Mouse (Mus musculus): ENCODE results near the gene Foxa1. TPM values are rescaled to one million over a fixed set of nuclear protein-coding genes. Genes with fewer than 3 reads are reported as not detected.

The Foxa1 gene
- polyA plus RNA-seq, 1 experiment from 2014 or later: 16.1 TPM

GRCm38 (mm10) chr12:57514552-57514951, 32.2 kb downstream of the Foxa1 start:
- 41% methylated on average over 1 of the region's 1 CpGs for WGBS
- Histone ChIP-seq H3K27ac (replicated peaks) (no peak overlapping the region), H3K4me1 (replicated peaks; ENCODE audit: control insufficient read depth, insufficient read depth) (no peaks in the 10 kb centered on the region), H3K9ac (ENCODE audit: low read length) (no peak overlapping the region), H3K9me3 (ENCODE audit: control insufficient read depth, low read length) (no peaks in the 10 kb centered on the region), H3K4me2 (replicated peaks; ENCODE audit: low read depth) (no peak overlapping the region), H3K36me3 (ENCODE audit: control insufficient read depth, insufficient read depth, low read length) (no peaks in the 10 kb centered on the region), H3K4me3 (ENCODE audit: low read depth, low read length) (no peak overlapping the region), H3K27me3 (ENCODE audit: control insufficient read depth, insufficient read depth, low read length) (no peaks in the 10 kb centered on the region)
- TF ChIP-seq EP300 (optimal IDR thresholded peaks at IDR 0.05) (no peak), CTCF (IDR thresholded peaks at IDR 0.05; ENCODE audit: low read depth) (peak; percentile 38)
- ATAC-seq (ENCODE audit: low FRiP score, low TSS enrichment) (no peak), DNase-seq (ENCODE audit: low spot score) (no peak)

GRCm38 (mm10) chr12:57511560-57511959, 35.2 kb downstream of the Foxa1 start:
- H3K4me3 ChIP-seq (ENCODE audit: low read depth, low read length): no peak overlapping the region
- no peaks in the 10 kb centered on the region for H3K9me3 ChIP-seq (ENCODE audit: control insufficient read depth, low read length)
- WGBS: 78% methylated on average over 5 of the region's 5 CpGs
- H3K27ac ChIP-seq (replicated peaks): no peak overlapping the region
- H3K36me3 ChIP-seq (ENCODE audit: control insufficient read depth, insufficient read depth, low read length): no peaks in the 10 kb centered on the region
- no peak overlapping the region for H3K4me2 ChIP-seq (replicated peaks; ENCODE audit: low read depth)
- H3K9ac ChIP-seq (ENCODE audit: low read length): no peak overlapping the region
- H3K4me1 ChIP-seq (replicated peaks; ENCODE audit: control insufficient read depth, insufficient read depth): no peaks in the 10 kb centered on the region
- no peak for DNase-seq (ENCODE audit: low spot score)
- TF ChIP-seq EP300 (optimal IDR thresholded peaks at IDR 0.05) (no peak), CTCF (IDR thresholded peaks at IDR 0.05; ENCODE audit: low read depth) (no peak)
- no peaks in the 10 kb centered on the region for H3K27me3 ChIP-seq (ENCODE audit: control insufficient read depth, insufficient read depth, low read length)
- no peak for ATAC-seq (ENCODE audit: low FRiP score, low TSS enrichment)

DNA sequence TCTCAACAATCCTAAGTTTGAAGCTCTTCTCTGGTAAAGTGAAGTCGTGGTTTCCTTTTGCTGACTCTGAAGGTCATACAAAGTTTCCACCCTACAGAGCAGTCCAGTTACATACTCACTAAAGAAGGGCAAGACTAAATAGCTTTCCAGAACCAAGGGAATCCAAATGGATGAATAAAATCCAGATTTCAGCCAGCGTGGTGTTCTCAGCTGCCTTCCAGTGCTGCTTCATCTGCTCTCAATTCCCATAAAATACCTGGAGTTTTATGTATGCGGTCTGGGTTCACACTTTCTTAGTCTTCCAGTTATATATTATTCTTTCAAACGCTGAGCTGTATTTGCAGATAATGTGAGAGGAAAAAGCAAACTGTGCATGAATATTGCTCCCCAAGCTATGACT, 35.6 kb downstream of the Foxa1 start:
- Histone ChIP-seq H3K9me3 (ENCODE audit: control insufficient read depth, low read length) (no peaks in the 10 kb centered on the region), H3K4me2 (replicated peaks; ENCODE audit: low read depth) (no peak overlapping the region), H3K9ac (ENCODE audit: low read length) (no peak overlapping the region), H3K4me1 (replicated peaks; ENCODE audit: control insufficient read depth, insufficient read depth) (no peaks in the 10 kb centered on the region), H3K27me3 (ENCODE audit: control insufficient read depth, insufficient read depth, low read length) (no peaks in the 10 kb centered on the region), H3K4me3 (ENCODE audit: low read depth, low read length) (no peak overlapping the region), H3K36me3 (ENCODE audit: control insufficient read depth, insufficient read depth, low read length) (no peaks in the 10 kb centered on the region), H3K27ac (replicated peaks) (no peak overlapping the region)
- DNase-seq (ENCODE audit: low spot score) (no peak), ATAC-seq (ENCODE audit: low FRiP score, low TSS enrichment) (no peak)
- 80% methylated on average over 4 of the region's 4 CpGs for WGBS
- TF ChIP-seq CTCF (IDR thresholded peaks at IDR 0.05; ENCODE audit: low read depth) (no peak), EP300 (optimal IDR thresholded peaks at IDR 0.05) (no peak)

GRCm38 (mm10) chr12:57509726-57510125, 37.0 kb downstream of the Foxa1 start:
- no peak for DNase-seq (ENCODE audit: low spot score)
- WGBS: 50% methylated on average over 4 of the region's 4 CpGs
- TF ChIP-seq EP300 (optimal IDR thresholded peaks at IDR 0.05) (no peak), CTCF (IDR thresholded peaks at IDR 0.05; ENCODE audit: low read depth) (no peak)

DNA sequence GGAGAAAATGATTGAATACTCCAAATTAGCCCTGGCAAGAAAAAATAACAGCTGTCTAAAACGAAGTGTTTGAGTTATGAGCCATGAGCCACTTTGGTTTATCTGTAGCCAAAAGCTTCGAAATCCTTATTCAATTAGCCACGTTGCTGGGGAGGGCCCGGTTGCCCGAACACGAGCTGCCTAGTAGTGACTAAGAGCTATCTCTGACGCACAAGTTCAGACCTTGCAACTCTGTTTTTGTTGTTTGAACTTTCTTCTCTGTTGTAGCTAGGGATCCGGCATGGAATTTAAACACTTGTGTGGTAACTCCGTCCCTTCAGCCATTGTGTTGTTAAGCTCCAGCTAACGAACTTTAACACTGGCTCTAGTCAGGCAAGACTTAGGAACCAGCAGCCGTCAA, 37.8 kb downstream of the Foxa1 start:
- 24% methylated on average over 11 of the region's 11 CpGs for WGBS
- Histone ChIP-seq H3K9me3 (ENCODE audit: control insufficient read depth, low read length) (no peaks in the 10 kb centered on the region), H3K36me3 (ENCODE audit: control insufficient read depth, insufficient read depth, low read length) (no peaks in the 10 kb centered on the region), H3K4me1 (replicated peaks; ENCODE audit: control insufficient read depth, insufficient read depth) (no peaks in the 10 kb centered on the region), H3K27ac (replicated peaks) (no peak overlapping the region), H3K4me2 (replicated peaks; ENCODE audit: low read depth) (no peak overlapping the region), H3K27me3 (ENCODE audit: control insufficient read depth, insufficient read depth, low read length) (no peaks in the 10 kb centered on the region), H3K4me3 (ENCODE audit: low read depth, low read length) (no peak overlapping the region), H3K9ac (ENCODE audit: low read length) (no peak overlapping the region)
- no peak for ATAC-seq (ENCODE audit: low FRiP score, low TSS enrichment)
- peak; percentile 29 for DNase-seq (ENCODE audit: low spot score)
- TF ChIP-seq CTCF (IDR thresholded peaks at IDR 0.05; ENCODE audit: low read depth): no peak

More at GRCm38 (mm10) chr12:57509726-57510125, 37.0 kb downstream of the Foxa1 start:
- Histone ChIP-seq H3K27ac (replicated peaks) (no peak overlapping the region), H3K4me2 (replicated peaks; ENCODE audit: low read depth) (no peak overlapping the region), H3K36me3 (ENCODE audit: control insufficient read depth, insufficient read depth, low read length) (no peaks in the 10 kb centered on the region), H3K9me3 (ENCODE audit: control insufficient read depth, low read length) (no peaks in the 10 kb centered on the region), H3K4me3 (ENCODE audit: low read depth, low read length) (no peak overlapping the region), H3K27me3 (ENCODE audit: control insufficient read depth, insufficient read depth, low read length) (no peaks in the 10 kb centered on the region), H3K9ac (ENCODE audit: low read length) (no peak overlapping the region), H3K4me1 (replicated peaks; ENCODE audit: control insufficient read depth, insufficient read depth) (no peaks in the 10 kb centered on the region)
- no peak for ATAC-seq (ENCODE audit: low FRiP score, low TSS enrichment)

GRCm38 (mm10) chr12:57505329-57505728, 41.4 kb downstream of the Foxa1 start:
- peak; percentile 82 for ATAC-seq (ENCODE audit: low FRiP score, low TSS enrichment)
- H3K27ac ChIP-seq (replicated peaks): no peak overlapping the region
- peak; percentile 55 for DNase-seq (ENCODE audit: low spot score)
- TF ChIP-seq CTCF (IDR thresholded peaks at IDR 0.05; ENCODE audit: low read depth) (no peak), EP300 (optimal IDR thresholded peaks at IDR 0.05) (no peak)
- H3K4me2 ChIP-seq (replicated peaks; ENCODE audit: low read depth): no peak overlapping the region
- H3K9me3 ChIP-seq (ENCODE audit: control insufficient read depth, low read length): no peaks in the 10 kb centered on the region
- H3K9ac ChIP-seq (ENCODE audit: low read length): no peak overlapping the region
- no peaks in the 10 kb centered on the region for H3K36me3 ChIP-seq (ENCODE audit: control insufficient read depth, insufficient read depth, low read length)
- 43% methylated on average over 7 of the region's 7 CpGs for WGBS
- no peak overlapping the region for H3K4me3 ChIP-seq (ENCODE audit: low read depth, low read length)
- no peaks in the 10 kb centered on the region for H3K27me3 ChIP-seq (ENCODE audit: control insufficient read depth, insufficient read depth, low read length)
- no peaks in the 10 kb centered on the region for H3K4me1 ChIP-seq (replicated peaks; ENCODE audit: control insufficient read depth, insufficient read depth)

Measured in stomach, postnatal 0 days (tissue).